Mouse (Mus musculus) hindbrain, embryonic 11.5 days (tissue): Measurements from ENCODE around the gene Frs3. TPM values are rescaled to one million over a fixed set of nuclear protein-coding genes. Genes with fewer than 3 reads are reported as not detected.

ENCODE experiments used
- ATAC-seq: fragments of 200-750 bp; cut with Nextera tagmentation; 2 replicates; pipeline ENCODE4 v1.8.0; 2017; ENCODE audit warnings: mild to moderate bottlenecking, moderate TSS enrichment, moderate library complexity; ENCODE audit not compliant: low FRiP score
- DNase-seq: peaks from one replicate; pipeline ENCODE4 v3.0.0-alpha.2; 2015; ENCODE audit warnings: low spot score
- H3K27ac ChIP-seq: fragments of 300-500 bp; sonication (generic); 2 replicates; pipeline ENCODE4 v1.5.1; 2014; ENCODE audit warnings: mild to moderate bottlenecking, low read depth, low read length
- H3K27me3 ChIP-seq: fragments of 300-500 bp; sonication (generic); 2 replicates; pipeline ENCODE4 v1.6.1; 2014; ENCODE audit warnings: mild to moderate bottlenecking, low read length, moderate library complexity, mixed read lengths; ENCODE audit not compliant: control insufficient read depth, insufficient read depth
- H3K36me3 ChIP-seq: fragments of 300-500 bp; sonication (generic); 2 replicates; pipeline ENCODE4 v1.6.1; 2014; ENCODE audit warnings: mild to moderate bottlenecking, low read length, moderate library complexity, mixed read lengths; ENCODE audit not compliant: control insufficient read depth, insufficient read depth
- H3K4me1 ChIP-seq: fragments of 300-500 bp; sonication (generic); replicated peaks from 2 replicates; pipeline ENCODE4 v1.6.1; 2014; ENCODE audit warnings: low read length, mixed read lengths; ENCODE audit not compliant: control insufficient read depth, insufficient read depth
- H3K4me2 ChIP-seq: fragments of 300-500 bp; sonication (generic); replicated peaks from 2 replicates; pipeline ENCODE4 v1.6.1; 2014; ENCODE audit warnings: mild to moderate bottlenecking, low read depth, low read length
- H3K4me3 ChIP-seq: fragments of 300-500 bp; sonication (generic); 2 replicates; pipeline ENCODE4 v1.5.1; 2014; ENCODE audit warnings: low read depth, low read length
- H3K9ac ChIP-seq: fragments of 300-500 bp; sonication (generic); 2 replicates; pipeline ENCODE4 v1.6.1; 2014; ENCODE audit warnings: low read depth, low read length
- H3K9me3 ChIP-seq: fragments of 300-500 bp; sonication (generic); 2 replicates; pipeline ENCODE4 v1.6.1; 2016; ENCODE audit warnings: low read length; ENCODE audit not compliant: control insufficient read depth
- WGBS: fragments of 180-500 bp; shearing (Covaris S2); extraction: QIAGEN DNeasy Blood & Tissue Kit; methylation state at CpG from one replicate; pipeline ENCODE4 v1.1.7; 2014; 5-methylcytosine and 5-hydroxymethylcytosine counted together
- polyA plus RNA-seq: library from polyadenylated mRNA; unstranded; fragments of >200 nt; fragmentation: Nextera tagmentation; extraction: Ambion mirVana; gene quantifications from 2 replicates; pipeline ENCODE4 v1.2.1, GENCODE M21; 2014

Gene Frs3
- polyA plus RNA-seq, 1 experiment from 2014 or later, result 7.9 TPM

GRCm38 (mm10) chr17:47730633-47731575 lies 42.1 kb downstream of the Frs3 start:
- Histone ChIP-seq H3K36me3 (no peaks in the 10 kb centered on the region), H3K4me3 (no peak overlapping the region), H3K9me3 (no peaks in the 10 kb centered on the region), H3K4me2 (no peak overlapping the region), H3K27me3 (no peaks in the 10 kb centered on the region), H3K27ac (no peak overlapping the region), H3K4me1 (no peaks in the 10 kb centered on the region), H3K9ac (no peak overlapping the region)
- DNase-seq (peak; percentile 19), ATAC-seq (no peak)
- 54% methylated on average over 24 of the region's 24 CpGs for WGBS

GRCm38 (mm10) chr17:47735553-47736100 lies 46.8 kb downstream of the Frs3 start:
- H3K4me2 ChIP-seq, result no peak overlapping the region
- no peak for DNase-seq
- WGBS, result 72% methylated on average over 14 of the region's 14 CpGs
- H3K4me3 ChIP-seq, result no peak overlapping the region
- H3K27ac ChIP-seq, result no peak overlapping the region
- H3K27me3 ChIP-seq, result peaks cover 17% of the 10 kb centered on the region
- ATAC-seq, result no peak
- H3K9ac ChIP-seq, result no peak overlapping the region
- H3K9me3 ChIP-seq, result no peaks in the 10 kb centered on the region
- no peaks in the 10 kb centered on the region for H3K36me3 ChIP-seq
- H3K4me1 ChIP-seq, result peaks cover 10% of the 10 kb centered on the region

GRCm38 (mm10) chr17:47736856-47737255 lies 48.0 kb downstream of the Frs3 start, which contains the start of gene Tfeb:
Gene Tfeb (plus strand): TSS chr17:47737030.
- DNase-seq (peak; percentile 99), ATAC-seq (peak; percentile 75)
- peak within 1 kb of the TSS; percentile 56 for H3K4me3 ChIP-seq
- under 1% methylated on average over 45 of the region's 47 CpGs for WGBS
- peak within 1 kb of the TSS; percentile 97 for H3K4me2 ChIP-seq
- H3K27me3 ChIP-seq, result peaks cover 17% of the 10 kb centered on the region
- H3K27ac ChIP-seq, result no peak within 1 kb of the TSS
- no peaks in the 10 kb centered on the region for H3K36me3 ChIP-seq
- no peaks in the 10 kb centered on the region for H3K9me3 ChIP-seq
- peaks cover 10% of the 10 kb centered on the region for H3K4me1 ChIP-seq
- peak within 1 kb of the TSS; percentile 47 for H3K9ac ChIP-seq

GRCm38 (mm10) chr17:47737271-47738065 lies 48.6 kb downstream of the Frs3 start:
- WGBS, result 0% methylated on average over 46 of the region's 60 CpGs
- Histone ChIP-seq H3K4me3 (peak overlapping the region; percentile 56), H3K27ac (no peak overlapping the region), H3K36me3 (no peaks in the 10 kb centered on the region), H3K4me1 (peaks cover 10% of the 10 kb centered on the region), H3K27me3 (peaks cover 17% of the 10 kb centered on the region), H3K9ac (peak overlapping the region; percentile 47), H3K9me3 (no peaks in the 10 kb centered on the region), H3K4me2 (peak overlapping the region; percentile 97)
- ATAC-seq (peak; percentile 77), DNase-seq (peak; percentile 71)

- no peaks in the 10 kb centered on the region for H3K36me3 ChIP-seq
- peak overlapping the region; percentile 97 for H3K4me2 ChIP-seq
- DNase-seq (peak; percentile 58), ATAC-seq (peak; percentile 53)
- under 1% methylated on average over 55 of the region's 61 CpGs for WGBS
- no peak overlapping the region for H3K27ac ChIP-seq
- H3K9me3 ChIP-seq, result no peaks in the 10 kb centered on the region
- peak overlapping the region; percentile 56 for H3K4me3 ChIP-seq
- H3K27me3 ChIP-seq, result peaks cover 17% of the 10 kb centered on the region
- peak overlapping the region; percentile 47; the same call in 1 of the 2 replicates for H3K9ac ChIP-seq
- H3K4me1 ChIP-seq, result peaks cover 10% of the 10 kb centered on the region
Observed at GRCm38 (mm10) chr17:47738066-47738878, 49.4 kb downstream of the Frs3 start.

- Histone ChIP-seq H3K36me3 (no peaks in the 10 kb centered on the region), H3K9ac (no peak overlapping the region), H3K4me2 (peak overlapping the region; percentile 97), H3K27ac (no peak overlapping the region), H3K4me1 (peaks cover 10% of the 10 kb centered on the region), H3K27me3 (peaks cover 17% of the 10 kb centered on the region), H3K9me3 (no peaks in the 10 kb centered on the region), H3K4me3 (peak overlapping the region; percentile 56; the same call in 1 of the 2 replicates)
- WGBS, result 1% methylated on average over 20 of the region's 20 CpGs
- DNase-seq (peak; percentile 41), ATAC-seq (no peak)
Observed at GRCm38 (mm10) chr17:47738879-47739798, 50.3 kb downstream of the Frs3 start.

GRCm38 (mm10) chr17:47740186-47740585 lies 51.4 kb downstream of the Frs3 start:
- DNase-seq, result peak; percentile 13
- WGBS, result 56% methylated on average over 2 of the region's 2 CpGs
- H3K27me3 ChIP-seq, result peaks cover 17% of the 10 kb centered on the region

More at GRCm38 (mm10) chr17:47740186-47740585, 51.4 kb downstream of the Frs3 start:
- ATAC-seq, result no peak
- Histone ChIP-seq H3K4me1 (peaks cover 10% of the 10 kb centered on the region), H3K27ac (no peak overlapping the region), H3K4me2 (no peak overlapping the region), H3K9me3 (no peaks in the 10 kb centered on the region), H3K9ac (no peak overlapping the region), H3K4me3 (no peak overlapping the region), H3K36me3 (no peaks in the 10 kb centered on the region)
